Mouse (Mus musculus): ENCODE measurements around the gene S100a10. TPM values are rescaled to one million over a fixed set of nuclear protein-coding genes. Genes with fewer than 3 reads are reported as not detected.
"Not testable (repeated sequence)": the region's sequence is repeated elsewhere in the genome, so short reads cannot be mapped to it uniquely, and the experiment has no call there.

The S100a10 gene
- polyA plus RNA-seq, 1 experiment from 2014 or later, result 224 TPM

- H3K4me2 ChIP-seq (ENCODE audit: low read depth, low read length), result no peak overlapping the region
- no peak for DNase-seq (ENCODE audit: low spot score)
- H3K4me1 ChIP-seq (ENCODE audit: control insufficient read depth, insufficient read depth, low read length), result no peaks in the 10 kb centered on the region
- H3K4me3 ChIP-seq (ENCODE audit: low read depth, low read length), result no peak overlapping the region
- no peak overlapping the region for H3K27ac ChIP-seq (replicated peaks; ENCODE audit: low read depth, low read length)
- no peak overlapping the region for H3K9ac ChIP-seq (replicated peaks; ENCODE audit: low read length)
- 67% methylated on average over 2 of the region's 2 CpGs for WGBS
- no peak for ATAC-seq (replicated peaks; ENCODE audit: insufficient number of reproducible peaks, low FRiP score, low TSS enrichment, low read depth)
- no peaks in the 10 kb centered on the region for H3K27me3 ChIP-seq (ENCODE audit: control insufficient read depth, insufficient read depth, low read length)
- no peaks in the 10 kb centered on the region for H3K36me3 ChIP-seq (replicated peaks; ENCODE audit: control insufficient read depth, insufficient read depth, low read depth, low read length)
- no peaks in the 10 kb centered on the region for H3K9me3 ChIP-seq (replicated peaks; ENCODE audit: control insufficient read depth, low read length)
These were observed 17.8 kb upstream of the S100a10 start for GRCm38 (mm10) chr3:93537068-93537576.

- no peak overlapping the region for H3K4me3 ChIP-seq (ENCODE audit: low read depth, low read length)
- no peaks in the 10 kb centered on the region for H3K4me1 ChIP-seq (ENCODE audit: control insufficient read depth, insufficient read depth, low read length)
- H3K4me2 ChIP-seq (ENCODE audit: low read depth, low read length), result no peak overlapping the region
- no peak for DNase-seq (ENCODE audit: low spot score)
- H3K27me3 ChIP-seq (ENCODE audit: control insufficient read depth, insufficient read depth, low read length), result no peaks in the 10 kb centered on the region
- no peak for ATAC-seq (replicated peaks; ENCODE audit: insufficient number of reproducible peaks, low FRiP score, low TSS enrichment, low read depth)
- 82% methylated on average over 2 of the region's 2 CpGs for WGBS
- no peaks in the 10 kb centered on the region for H3K9me3 ChIP-seq (replicated peaks; ENCODE audit: control insufficient read depth, low read length)
- H3K9ac ChIP-seq (replicated peaks; ENCODE audit: low read length), result no peak overlapping the region
- H3K36me3 ChIP-seq (replicated peaks; ENCODE audit: control insufficient read depth, insufficient read depth, low read depth, low read length), result no peaks in the 10 kb centered on the region
- H3K27ac ChIP-seq (replicated peaks; ENCODE audit: low read depth, low read length), result no peak overlapping the region
These were observed 16.4 kb upstream of the S100a10 start for GRCm38 (mm10) chr3:93538486-93538885.

GRCm38 (mm10) chr3:93541501-93541900 lies 13.4 kb upstream of the S100a10 start:
- no peak for ATAC-seq (replicated peaks; ENCODE audit: insufficient number of reproducible peaks, low FRiP score, low TSS enrichment, low read depth)
- Histone ChIP-seq H3K9ac (replicated peaks; ENCODE audit: low read length) (no peak overlapping the region), H3K9me3 (replicated peaks; ENCODE audit: control insufficient read depth, low read length) (no peaks in the 10 kb centered on the region), H3K36me3 (replicated peaks; ENCODE audit: control insufficient read depth, insufficient read depth, low read depth, low read length) (no peaks in the 10 kb centered on the region), H3K4me1 (ENCODE audit: control insufficient read depth, insufficient read depth, low read length) (no peaks in the 10 kb centered on the region), H3K27me3 (ENCODE audit: control insufficient read depth, insufficient read depth, low read length) (no peaks in the 10 kb centered on the region), H3K4me3 (ENCODE audit: low read depth, low read length) (no peak overlapping the region), H3K4me2 (ENCODE audit: low read depth, low read length) (no peak overlapping the region), H3K27ac (replicated peaks; ENCODE audit: low read depth, low read length) (no peak overlapping the region)
- no peak for DNase-seq (ENCODE audit: low spot score)
- WGBS, result 73% methylated on average over 2 of the region's 2 CpGs

- not testable (repeated sequence) for H3K27ac ChIP-seq (replicated peaks; ENCODE audit: low read depth, low read length); H3K27me3 ChIP-seq (ENCODE audit: control insufficient read depth, insufficient read depth, low read length); H3K9ac ChIP-seq (replicated peaks; ENCODE audit: low read length); H3K4me3 ChIP-seq (ENCODE audit: low read depth, low read length); DNase-seq (ENCODE audit: low spot score); H3K36me3 ChIP-seq (replicated peaks; ENCODE audit: control insufficient read depth, insufficient read depth, low read depth, low read length); ATAC-seq (replicated peaks; ENCODE audit: insufficient number of reproducible peaks, low FRiP score, low TSS enrichment, low read depth); H3K4me2 ChIP-seq (ENCODE audit: low read depth, low read length); H3K4me1 ChIP-seq (ENCODE audit: control insufficient read depth, insufficient read depth, low read length); H3K9me3 ChIP-seq (replicated peaks; ENCODE audit: control insufficient read depth, low read length)
- WGBS, result 82% methylated on average over 6 of the region's 6 CpGs
These were observed 10.7 kb upstream of the S100a10 start for GRCm38 (mm10) chr3:93544170-93544569.

- Histone ChIP-seq H3K4me2 (ENCODE audit: low read depth, low read length) (no peak overlapping the region), H3K4me1 (ENCODE audit: control insufficient read depth, insufficient read depth, low read length) (no peaks in the 10 kb centered on the region), H3K9ac (replicated peaks; ENCODE audit: low read length) (no peak overlapping the region), H3K36me3 (replicated peaks; ENCODE audit: control insufficient read depth, insufficient read depth, low read depth, low read length) (no peaks in the 10 kb centered on the region), H3K4me3 (ENCODE audit: low read depth, low read length) (no peak overlapping the region), H3K9me3 (replicated peaks; ENCODE audit: control insufficient read depth, low read length) (no peaks in the 10 kb centered on the region), H3K27ac (replicated peaks; ENCODE audit: low read depth, low read length) (no peak overlapping the region), H3K27me3 (ENCODE audit: control insufficient read depth, insufficient read depth, low read length) (no peaks in the 10 kb centered on the region)
- ATAC-seq (replicated peaks; ENCODE audit: insufficient number of reproducible peaks, low FRiP score, low TSS enrichment, low read depth) (no peak; the same call in 1 of the 2 replicates), DNase-seq (ENCODE audit: low spot score) (peak; percentile 87)
- WGBS, result 32% methylated on average over 7 of the region's 7 CpGs
These were observed 7.7 kb upstream of the S100a10 start for GRCm38 (mm10) chr3:93547099-93547648.

- no peak overlapping the region for H3K4me3 ChIP-seq (ENCODE audit: low read depth, low read length)
- H3K36me3 ChIP-seq (replicated peaks; ENCODE audit: control insufficient read depth, insufficient read depth, low read depth, low read length), result no peaks in the 10 kb centered on the region
- DNase-seq (ENCODE audit: low spot score) (no peak), ATAC-seq (replicated peaks; ENCODE audit: insufficient number of reproducible peaks, low FRiP score, low TSS enrichment, low read depth) (no peak)
- 78% methylated on average over 20 of the region's 20 CpGs for WGBS
- no peaks in the 10 kb centered on the region for H3K4me1 ChIP-seq (ENCODE audit: control insufficient read depth, insufficient read depth, low read length)
- no peak overlapping the region for H3K4me2 ChIP-seq (ENCODE audit: low read depth, low read length)
- no peak overlapping the region for H3K27ac ChIP-seq (replicated peaks; ENCODE audit: low read depth, low read length)
- H3K9me3 ChIP-seq (replicated peaks; ENCODE audit: control insufficient read depth, low read length), result no peaks in the 10 kb centered on the region
- no peak overlapping the region for H3K9ac ChIP-seq (replicated peaks; ENCODE audit: low read length)
- no peaks in the 10 kb centered on the region for H3K27me3 ChIP-seq (ENCODE audit: control insufficient read depth, insufficient read depth, low read length)
These were observed 6.9 kb upstream of the S100a10 start for GRCm38 (mm10) chr3:93547749-93548540.

- no peaks in the 10 kb centered on the region for H3K4me1 ChIP-seq (ENCODE audit: control insufficient read depth, insufficient read depth, low read length)
- WGBS, result 83% methylated on average over 5 of the region's 6 CpGs
- H3K9me3 ChIP-seq (replicated peaks; ENCODE audit: control insufficient read depth, low read length), result no peaks in the 10 kb centered on the region
- H3K9ac ChIP-seq (replicated peaks; ENCODE audit: low read length), result no peak overlapping the region
- H3K4me3 ChIP-seq (ENCODE audit: low read depth, low read length), result no peak overlapping the region
- ATAC-seq (replicated peaks; ENCODE audit: insufficient number of reproducible peaks, low FRiP score, low TSS enrichment, low read depth) (no peak), DNase-seq (ENCODE audit: low spot score) (no peak)
- no peaks in the 10 kb centered on the region for H3K27me3 ChIP-seq (ENCODE audit: control insufficient read depth, insufficient read depth, low read length)
- no peak overlapping the region for H3K4me2 ChIP-seq (ENCODE audit: low read depth, low read length)
- no peak overlapping the region for H3K27ac ChIP-seq (replicated peaks; ENCODE audit: low read depth, low read length)
- H3K36me3 ChIP-seq (replicated peaks; ENCODE audit: control insufficient read depth, insufficient read depth, low read depth, low read length), result no peaks in the 10 kb centered on the region
These were observed 6.2 kb upstream of the S100a10 start for GRCm38 (mm10) chr3:93548541-93549266.

- Histone ChIP-seq H3K9me3 (replicated peaks; ENCODE audit: control insufficient read depth, low read length) (no peaks in the 10 kb centered on the region), H3K4me2 (ENCODE audit: low read depth, low read length) (no peak overlapping the region), H3K4me1 (ENCODE audit: control insufficient read depth, insufficient read depth, low read length) (no peaks in the 10 kb centered on the region), H3K4me3 (ENCODE audit: low read depth, low read length) (no peak overlapping the region), H3K27ac (replicated peaks; ENCODE audit: low read depth, low read length) (no peak overlapping the region), H3K27me3 (ENCODE audit: control insufficient read depth, insufficient read depth, low read length) (no peaks in the 10 kb centered on the region), H3K36me3 (replicated peaks; ENCODE audit: control insufficient read depth, insufficient read depth, low read depth, low read length) (no peaks in the 10 kb centered on the region), H3K9ac (replicated peaks; ENCODE audit: low read length) (no peak overlapping the region)
- no peak for DNase-seq (ENCODE audit: low spot score)
- 75% methylated on average over 4 of the region's 4 CpGs for WGBS
- no peak for ATAC-seq (replicated peaks; ENCODE audit: insufficient number of reproducible peaks, low FRiP score, low TSS enrichment, low read depth)
These were observed 4.9 kb upstream of the S100a10 start for GRCm38 (mm10) chr3:93549986-93550385.
